ENCODE assay signal across 40 mouse cellular contexts in genomic region chr6:41030821-41031220, GRCm38 (mm10). TPM values are rescaled to one million over a fixed set of nuclear protein-coding genes. Genes with fewer than 3 reads are reported as not detected.
"Had no signal": no experiment of that assay in that cellular context is flagged by ENCODE, and none has a peak within 500 bp of the region (broad histone marks: within the 10 kb centered on the region; RNA-seq: fewer than 3 reads in every experiment).

No protein-coding gene starts in this region.

- H3K4me3 ChIP-seq: embryonic facial prominence, embryonic 10.5 days; embryonic facial prominence, embryonic 12.5 days; embryonic facial prominence, embryonic 13.5 days; embryonic facial prominence, embryonic 15.5 days; erythroblast, embryonic 14.5 days; forebrain, embryonic 10.5 days; forebrain, embryonic 12.5 days; forebrain, embryonic 13.5 days; forebrain, embryonic 15.5 days; gastrocnemius, adult 2 months; heart, adult 2 months had no signal

- ATAC-seq: forebrain, embryonic 13.5 days; forebrain, embryonic 14.5 days; forebrain, embryonic 15.5 days; forebrain, embryonic 16.5 days; forebrain, postnatal 0 days had no signal

- DNase-seq: cerebellum, adult 8-10 months; cerebellum, adult 9-10 months; cerebellum, adult 9-11 months; cerebellum, postnatal 10 days; cerebellum, postnatal 14 days; cerebellum, postnatal 25 days; cerebellum, postnatal 36 days; embryo, embryonic 11 days; forebrain, postnatal 0 days; gastrocnemius, adult 2 months; gastrocnemius, postnatal 10 days; gastrocnemius, postnatal 14 days; gastrocnemius, postnatal 25 days; gastrocnemius, postnatal 36 days; heart, adult 11 months; heart, adult 18-20 months; heart, adult 2 months had no signal

- H3K4me1 ChIP-seq: embryonic facial prominence, embryonic 10.5 days; embryonic facial prominence, embryonic 12.5 days; embryonic facial prominence, embryonic 13.5 days; embryonic facial prominence, embryonic 15.5 days; forebrain, embryonic 10.5 days; forebrain, embryonic 12.5 days; forebrain, embryonic 13.5 days; forebrain, embryonic 15.5 days had no signal

- H3K27ac ChIP-seq: embryonic facial prominence, embryonic 10.5 days; embryonic facial prominence, embryonic 12.5 days; embryonic facial prominence, embryonic 13.5 days; embryonic facial prominence, embryonic 15.5 days; forebrain, embryonic 10.5 days; forebrain, embryonic 12.5 days; forebrain, embryonic 13.5 days; forebrain, embryonic 15.5 days; gastrocnemius, adult 2 months; heart, adult 2 months had no signal

RNA-seq across cellular contexts. Expression of gene 2210010C04Rik, which starts 4.5 kb away (rescaled TPM):
- total RNA-seq: common myeloid progenitor, adult 5-6 weeks; forebrain, postnatal 0 days; gastrocnemius, adult 18-20 months; gastrocnemius, adult 2 months; gastrocnemius, adult 8-10 months; gastrocnemius, postnatal 10 days; gastrocnemius, postnatal 14 days; gastrocnemius, postnatal 25 days; gastrocnemius, postnatal 36 days; gastrocnemius, postnatal 4 days; heart, adult 18-20 months; heart, adult 2 months; heart, adult 8-10 months had no signal
- polyA plus RNA-seq: embryonic facial prominence, embryonic 10.5 days; embryonic facial prominence, embryonic 11.5 days; embryonic facial prominence, embryonic 12.5 days; embryonic facial prominence, embryonic 13.5 days; embryonic facial prominence, embryonic 14.5 days; embryonic facial prominence, embryonic 15.5 days; erythroblast, embryonic 14.5 days; forebrain, embryonic 10.5 days; forebrain, embryonic 11.5 days; forebrain, embryonic 12.5 days; forebrain, embryonic 13.5 days; forebrain, embryonic 14.5 days; forebrain, embryonic 15.5 days; forebrain, embryonic 16.5 days; forebrain, postnatal 0 days had no signal

RNA-seq across cellular contexts. Expression of gene Gm2663, which starts 31.5 kb away (rescaled TPM):
- total RNA-seq: common myeloid progenitor, adult 5-6 weeks; forebrain, postnatal 0 days; gastrocnemius, adult 18-20 months; gastrocnemius, adult 2 months; gastrocnemius, adult 8-10 months; gastrocnemius, postnatal 10 days; gastrocnemius, postnatal 14 days; gastrocnemius, postnatal 25 days; gastrocnemius, postnatal 36 days; gastrocnemius, postnatal 4 days; granulocyte monocyte progenitor cell, adult 5-6 weeks; heart, adult 18-20 months; heart, adult 2 months; heart, adult 8-10 months had no signal
- polyA plus RNA-seq: cortical plate, adult 2 months; embryonic facial prominence, embryonic 10.5 days; embryonic facial prominence, embryonic 11.5 days; embryonic facial prominence, embryonic 12.5 days; embryonic facial prominence, embryonic 13.5 days; embryonic facial prominence, embryonic 14.5 days; embryonic facial prominence, embryonic 15.5 days; erythroblast, embryonic 14.5 days; forebrain, embryonic 10.5 days; forebrain, embryonic 11.5 days; forebrain, embryonic 12.5 days; forebrain, embryonic 13.5 days; forebrain, embryonic 14.5 days; forebrain, embryonic 15.5 days; forebrain, embryonic 16.5 days; forebrain, postnatal 0 days; frontal cortex, adult 2 months; gonadal fat pad, adult 2 months; heart, adult 2 months had no signal
